Mouse (Mus musculus): ENCODE measurements around the gene Map4k5. TPM values are rescaled to one million over a fixed set of nuclear protein-coding genes. Genes with fewer than 3 reads are reported as not detected.

Gene Map4k5
- polyA plus RNA-seq, 1 experiment from 2014 or later = 32.0 TPM

DNA sequence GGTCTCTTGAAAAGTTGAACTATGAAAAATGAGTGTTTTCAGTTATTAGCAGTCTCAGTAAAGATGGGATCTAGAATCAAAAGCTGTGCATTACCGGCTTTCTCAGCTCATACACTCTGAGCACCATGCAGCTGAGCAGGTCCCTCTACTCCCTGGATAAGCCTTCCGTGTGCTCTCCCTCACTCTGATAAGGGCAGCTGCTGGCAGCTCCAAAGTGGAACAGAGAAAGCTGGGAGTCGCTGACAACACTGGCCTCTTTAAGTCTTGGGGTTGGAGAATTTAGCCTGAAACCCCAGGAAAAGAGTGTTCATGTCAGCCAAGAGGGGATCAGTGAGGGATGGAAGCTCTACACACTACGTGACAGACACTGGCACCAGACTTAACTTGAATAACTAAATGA, 34.2 kb downstream of the Map4k5 start:
- peaks cover 15% of the 10 kb centered on the region; the same call in 1 of the 2 replicates for H3K36me3 ChIP-seq (ENCODE audit: control insufficient read depth, insufficient read depth, low read length)
- no peak overlapping the region for H3K4me2 ChIP-seq (ENCODE audit: low read length)
- WGBS = 82% methylated on average over 4 of the region's 4 CpGs

DNA sequence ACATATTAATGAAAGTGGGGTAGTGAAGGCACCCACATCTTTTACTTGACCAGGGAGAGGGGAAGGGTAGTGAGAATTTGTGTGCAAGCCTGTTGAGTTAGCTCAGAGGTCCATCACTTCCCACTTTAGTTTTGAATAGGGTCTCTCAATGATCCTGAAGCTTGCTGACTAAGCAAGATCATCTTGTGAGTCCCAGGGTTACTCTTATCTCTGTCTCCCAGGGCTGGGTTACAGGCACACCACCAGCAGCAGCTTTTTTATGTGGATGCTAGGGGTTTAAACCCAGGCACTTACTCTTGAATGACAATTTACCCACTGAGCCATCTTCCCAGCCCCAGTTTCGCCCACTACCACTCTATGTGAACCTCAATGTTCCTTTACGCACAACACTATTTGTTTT, 35.4 kb downstream of the Map4k5 start:
- H3K4me3 ChIP-seq (ENCODE audit: low read depth, low read length) = no peak overlapping the region
- H3K9ac ChIP-seq (ENCODE audit: low read length) = no peak overlapping the region
- H3K4me1 ChIP-seq (replicated peaks; ENCODE audit: control insufficient read depth, insufficient read depth, low read length) = no peaks in the 10 kb centered on the region
- H3K27ac ChIP-seq (ENCODE audit: low read depth) = no peak overlapping the region
- H3K36me3 ChIP-seq (ENCODE audit: control insufficient read depth, insufficient read depth, low read length) = peaks cover 20% of the 10 kb centered on the region
- H3K9me3 ChIP-seq (ENCODE audit: control insufficient read depth, low read length) = no peaks in the 10 kb centered on the region
- DNase-seq (ENCODE audit: low spot score) (no peak), ATAC-seq (replicated peaks; ENCODE audit: low FRiP score, low TSS enrichment, low read depth) (no peak)
- H3K27me3 ChIP-seq (replicated peaks; ENCODE audit: control insufficient read depth, insufficient read depth, low read length) = no peaks in the 10 kb centered on the region
- H3K4me2 ChIP-seq (ENCODE audit: low read length) = no peak overlapping the region
- 93% methylated on average over 2 of the region's 2 CpGs for WGBS

More for the DNA sequence above, 34.2 kb downstream of the Map4k5 start:
- ATAC-seq (replicated peaks; ENCODE audit: low FRiP score, low TSS enrichment, low read depth) (no peak), DNase-seq (ENCODE audit: low spot score) (no peak)
- Histone ChIP-seq H3K9me3 (ENCODE audit: control insufficient read depth, low read length) (no peaks in the 10 kb centered on the region), H3K4me1 (replicated peaks; ENCODE audit: control insufficient read depth, insufficient read depth, low read length) (no peaks in the 10 kb centered on the region), H3K9ac (ENCODE audit: low read length) (no peak overlapping the region), H3K4me3 (ENCODE audit: low read depth, low read length) (no peak overlapping the region), H3K27ac (ENCODE audit: low read depth) (no peak overlapping the region), H3K27me3 (replicated peaks; ENCODE audit: control insufficient read depth, insufficient read depth, low read length) (no peaks in the 10 kb centered on the region)

- no peak overlapping the region for H3K27ac ChIP-seq (ENCODE audit: low read depth)
- H3K27me3 ChIP-seq (replicated peaks; ENCODE audit: control insufficient read depth, insufficient read depth, low read length) = no peaks in the 10 kb centered on the region
- no peak overlapping the region for H3K4me3 ChIP-seq (ENCODE audit: low read depth, low read length)
- H3K36me3 ChIP-seq (ENCODE audit: control insufficient read depth, insufficient read depth, low read length) = peaks cover 31% of the 10 kb centered on the region
- H3K9ac ChIP-seq (ENCODE audit: low read length) = no peak overlapping the region
- ATAC-seq (replicated peaks; ENCODE audit: low FRiP score, low TSS enrichment, low read depth) (no peak), DNase-seq (ENCODE audit: low spot score) (no peak)
- H3K9me3 ChIP-seq (ENCODE audit: control insufficient read depth, low read length) = no peaks in the 10 kb centered on the region
- H3K4me2 ChIP-seq (ENCODE audit: low read length) = no peak overlapping the region
- WGBS = 95% methylated on average over 10 of the region's 10 CpGs
- no peaks in the 10 kb centered on the region for H3K4me1 ChIP-seq (replicated peaks; ENCODE audit: control insufficient read depth, insufficient read depth, low read length)
Measured at GRCm38 (mm10) chr12:69856398-69856797, 36.6 kb downstream of the Map4k5 start.

GRCm38 (mm10) chr12:69855641-69856300, 37.2 kb downstream of the Map4k5 start:
- Histone ChIP-seq H3K27me3 (replicated peaks; ENCODE audit: control insufficient read depth, insufficient read depth, low read length) (no peaks in the 10 kb centered on the region), H3K4me2 (ENCODE audit: low read length) (no peak overlapping the region), H3K9ac (ENCODE audit: low read length) (no peak overlapping the region), H3K36me3 (ENCODE audit: control insufficient read depth, insufficient read depth, low read length) (peaks cover 32% of the 10 kb centered on the region), H3K4me3 (ENCODE audit: low read depth, low read length) (no peak overlapping the region), H3K4me1 (replicated peaks; ENCODE audit: control insufficient read depth, insufficient read depth, low read length) (no peaks in the 10 kb centered on the region), H3K9me3 (ENCODE audit: control insufficient read depth, low read length) (no peaks in the 10 kb centered on the region), H3K27ac (ENCODE audit: low read depth) (no peak overlapping the region)
- DNase-seq (ENCODE audit: low spot score) (no peak), ATAC-seq (replicated peaks; ENCODE audit: low FRiP score, low TSS enrichment, low read depth) (no peak)
- WGBS = 93% methylated on average over 12 of the region's 12 CpGs

DNA sequence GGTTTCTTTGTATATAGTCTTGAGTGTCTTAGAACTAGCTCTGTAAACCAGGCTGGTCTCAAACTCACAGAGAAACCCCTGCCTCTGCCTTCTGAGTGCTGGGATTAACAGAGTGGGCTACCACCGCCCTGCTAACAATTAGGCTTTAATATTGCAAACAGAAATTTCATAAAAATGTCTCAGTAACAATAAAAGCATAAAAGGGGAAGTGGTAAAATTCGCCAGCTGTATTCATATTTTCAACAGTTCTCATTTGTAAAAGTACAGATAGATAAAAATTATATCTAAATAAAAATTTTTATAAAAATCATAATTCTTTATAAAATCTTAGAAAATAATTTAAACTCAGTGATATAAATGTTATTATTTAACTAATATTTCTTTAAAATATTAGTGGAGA, 39.1 kb downstream of the Map4k5 start:
- DNase-seq (ENCODE audit: low spot score) (no peak), ATAC-seq (replicated peaks; ENCODE audit: low FRiP score, low TSS enrichment, low read depth) (no peak)
- Histone ChIP-seq H3K9me3 (ENCODE audit: control insufficient read depth, low read length) (no peaks in the 10 kb centered on the region), H3K36me3 (ENCODE audit: control insufficient read depth, insufficient read depth, low read length) (peaks cover 38% of the 10 kb centered on the region), H3K4me2 (ENCODE audit: low read length) (no peak overlapping the region), H3K27me3 (replicated peaks; ENCODE audit: control insufficient read depth, insufficient read depth, low read length) (no peaks in the 10 kb centered on the region), H3K9ac (ENCODE audit: low read length) (no peak overlapping the region), H3K4me1 (replicated peaks; ENCODE audit: control insufficient read depth, insufficient read depth, low read length) (no peaks in the 10 kb centered on the region), H3K27ac (ENCODE audit: low read depth) (no peak overlapping the region), H3K4me3 (ENCODE audit: low read depth, low read length) (no peak overlapping the region)
- WGBS = 93% methylated on average over 2 of the region's 2 CpGs

DNA sequence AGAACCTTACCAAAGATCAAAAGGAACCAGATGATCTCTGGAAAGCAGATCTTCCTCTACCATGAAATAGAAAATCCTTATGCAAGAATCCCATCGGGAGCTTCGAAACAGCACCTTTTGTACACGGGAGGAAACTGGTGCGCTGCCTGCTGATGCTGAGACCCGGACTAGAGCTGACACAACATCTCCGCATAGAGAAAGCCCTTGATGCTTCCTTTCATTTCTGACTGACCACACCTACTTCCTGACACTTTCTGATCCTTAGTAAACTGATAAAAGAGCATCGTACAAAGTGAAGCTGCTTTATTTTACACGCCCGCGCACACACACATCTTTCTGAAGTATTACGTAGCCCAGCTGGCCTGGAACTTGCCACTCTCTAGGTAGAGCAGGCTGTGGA, 39.6 kb downstream of the Map4k5 start:
- no peaks in the 10 kb centered on the region for H3K4me1 ChIP-seq (replicated peaks; ENCODE audit: control insufficient read depth, insufficient read depth, low read length)
- 87% methylated on average over 11 of the region's 11 CpGs for WGBS

GRCm38 (mm10) chr12:69852288-69852687, 40.7 kb downstream of the Map4k5 start:
- DNase-seq (ENCODE audit: low spot score) (no peak), ATAC-seq (replicated peaks; ENCODE audit: low FRiP score, low TSS enrichment, low read depth) (no peak)
- peaks cover 54% of the 10 kb centered on the region for H3K36me3 ChIP-seq (ENCODE audit: control insufficient read depth, insufficient read depth, low read length)
- no peak overlapping the region for H3K4me3 ChIP-seq (ENCODE audit: low read depth, low read length)
- 85% methylated on average over 9 of the region's 9 CpGs for WGBS
- H3K4me1 ChIP-seq (replicated peaks; ENCODE audit: control insufficient read depth, insufficient read depth, low read length) = no peaks in the 10 kb centered on the region
- no peak overlapping the region for H3K4me2 ChIP-seq (ENCODE audit: low read length)
- no peak overlapping the region for H3K27ac ChIP-seq (ENCODE audit: low read depth)
- no peak overlapping the region for H3K9ac ChIP-seq (ENCODE audit: low read length)
- no peaks in the 10 kb centered on the region for H3K9me3 ChIP-seq (ENCODE audit: control insufficient read depth, low read length)
- H3K27me3 ChIP-seq (replicated peaks; ENCODE audit: control insufficient read depth, insufficient read depth, low read length) = no peaks in the 10 kb centered on the region

More for the DNA sequence above, 39.6 kb downstream of the Map4k5 start:
- H3K27ac ChIP-seq (ENCODE audit: low read depth) = no peak overlapping the region
- DNase-seq (ENCODE audit: low spot score) (no peak), ATAC-seq (replicated peaks; ENCODE audit: low FRiP score, low TSS enrichment, low read depth) (no peak)
- no peak overlapping the region for H3K4me3 ChIP-seq (ENCODE audit: low read depth, low read length)
- no peak overlapping the region for H3K4me2 ChIP-seq (ENCODE audit: low read length)
- H3K27me3 ChIP-seq (replicated peaks; ENCODE audit: control insufficient read depth, insufficient read depth, low read length) = no peaks in the 10 kb centered on the region
- no peaks in the 10 kb centered on the region for H3K9me3 ChIP-seq (ENCODE audit: control insufficient read depth, low read length)
- peaks cover 43% of the 10 kb centered on the region for H3K36me3 ChIP-seq (ENCODE audit: control insufficient read depth, insufficient read depth, low read length)
- H3K9ac ChIP-seq (ENCODE audit: low read length) = no peak overlapping the region

GRCm38 (mm10) chr12:69848083-69848878, 44.7 kb downstream of the Map4k5 start:
- ATAC-seq (replicated peaks; ENCODE audit: low FRiP score, low TSS enrichment, low read depth) (no peak), DNase-seq (ENCODE audit: low spot score) (no peak)
- H3K27me3 ChIP-seq (replicated peaks; ENCODE audit: control insufficient read depth, insufficient read depth, low read length) = no peaks in the 10 kb centered on the region
- no peak overlapping the region for H3K27ac ChIP-seq (ENCODE audit: low read depth)
- 81% methylated on average over 12 of the region's 12 CpGs for WGBS
- H3K4me2 ChIP-seq (ENCODE audit: low read length) = no peak overlapping the region
- H3K9ac ChIP-seq (ENCODE audit: low read length) = no peak overlapping the region
- H3K36me3 ChIP-seq (ENCODE audit: control insufficient read depth, insufficient read depth, low read length) = peaks cover 60% of the 10 kb centered on the region
- no peaks in the 10 kb centered on the region for H3K4me1 ChIP-seq (replicated peaks; ENCODE audit: control insufficient read depth, insufficient read depth, low read length)
- no peak overlapping the region for H3K4me3 ChIP-seq (ENCODE audit: low read depth, low read length)
- H3K9me3 ChIP-seq (ENCODE audit: control insufficient read depth, low read length) = no peaks in the 10 kb centered on the region

All from intestine, embryonic 14.5 days (tissue).